Mouse (Mus musculus): ENCODE measurements at regions not wholly inside any gene's neighbourhood (a gene's known extent, or its start where the extent isn't known, plus 50 kb on each side); places are given as distances from the start of the nearest gene placed in this dataset.

DNA sequence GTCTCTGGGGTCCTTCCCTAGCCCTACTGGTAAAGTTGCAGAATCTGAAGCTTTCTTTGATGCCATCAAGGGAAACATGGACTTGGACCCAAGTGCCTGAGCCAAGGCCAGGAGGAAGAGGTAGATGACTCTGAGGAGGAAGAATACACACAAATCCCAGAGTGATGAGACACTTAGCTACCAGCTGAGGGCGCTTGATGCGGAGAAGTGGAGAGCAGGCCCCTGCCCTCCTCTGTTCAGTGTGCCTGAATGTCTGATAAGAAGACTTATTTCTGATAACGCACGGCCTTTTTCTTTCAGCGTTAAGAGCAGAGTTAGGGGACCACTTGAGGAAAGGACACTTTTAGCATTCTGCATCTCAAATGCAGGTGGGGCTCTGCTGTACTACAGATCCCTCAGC, 113.9 kb upstream of the 4931429L15Rik start:
- no peaks in the 10 kb centered on the region for H3K36me3 ChIP-seq (replicated peaks; ENCODE audit: control insufficient read depth, insufficient read depth)
- no peak overlapping the region for H3K4me3 ChIP-seq (replicated peaks; ENCODE audit: low read length)
- no peak overlapping the region for H3K4me2 ChIP-seq (replicated peaks)
- no peaks in the 10 kb centered on the region for H3K27me3 ChIP-seq (ENCODE audit: control insufficient read depth, insufficient read depth, low read length)
- no peak overlapping the region for H3K9ac ChIP-seq
- DNase-seq (ENCODE audit: low spot score): no peak
- H3K4me1 ChIP-seq (replicated peaks; ENCODE audit: control insufficient read depth, insufficient read depth, low read length): no peaks in the 10 kb centered on the region
- no peak for ATAC-seq (ENCODE audit: low FRiP score)
- WGBS: 71% methylated on average over 5 of the region's 5 CpGs
- H3K9me3 ChIP-seq (ENCODE audit: control insufficient read depth, low read length): peaks cover 12% of the 10 kb centered on the region
- no peak overlapping the region for H3K27ac ChIP-seq

GRCm38 (mm10) chr9:46431053-46431452, 111.3 kb upstream of the 4931429L15Rik start:
- DNase-seq (ENCODE audit: low spot score): no peak
- Histone ChIP-seq H3K4me3 (replicated peaks; ENCODE audit: low read length) (no peak overlapping the region), H3K36me3 (replicated peaks; ENCODE audit: control insufficient read depth, insufficient read depth) (no peaks in the 10 kb centered on the region), H3K4me2 (replicated peaks) (no peak overlapping the region), H3K4me1 (replicated peaks; ENCODE audit: control insufficient read depth, insufficient read depth, low read length) (no peaks in the 10 kb centered on the region), H3K27ac (no peak overlapping the region), H3K9me3 (ENCODE audit: control insufficient read depth, low read length) (peaks cover 12% of the 10 kb centered on the region), H3K9ac (no peak overlapping the region), H3K27me3 (ENCODE audit: control insufficient read depth, insufficient read depth, low read length) (no peaks in the 10 kb centered on the region)
- WGBS: 65% methylated on average over 13 of the region's 13 CpGs
- ATAC-seq (ENCODE audit: low FRiP score): no peak

- Histone ChIP-seq H3K36me3 (replicated peaks; ENCODE audit: control insufficient read depth, insufficient read depth) (no peaks in the 10 kb centered on the region), H3K4me1 (replicated peaks; ENCODE audit: control insufficient read depth, insufficient read depth, low read length) (peaks cover 20% of the 10 kb centered on the region), H3K4me3 (replicated peaks; ENCODE audit: low read length) (no peak overlapping the region), H3K9ac (no peak overlapping the region), H3K4me2 (replicated peaks) (no peak overlapping the region), H3K27me3 (ENCODE audit: control insufficient read depth, insufficient read depth, low read length) (no peaks in the 10 kb centered on the region), H3K9me3 (ENCODE audit: control insufficient read depth, low read length) (no peaks in the 10 kb centered on the region), H3K27ac (no peak overlapping the region)
- peak; percentile 21; the same call in 1 of the 2 replicates for ATAC-seq (ENCODE audit: low FRiP score)
- DNase-seq (ENCODE audit: low spot score): no peak
- WGBS: 54% methylated on average over 12 of the region's 12 CpGs
These were observed 103.6 kb upstream of the 4931429L15Rik start for GRCm38 (mm10) chr9:46423184-46423967.

- Histone ChIP-seq H3K4me3 (replicated peaks; ENCODE audit: low read length) (no peak overlapping the region), H3K4me1 (replicated peaks; ENCODE audit: control insufficient read depth, insufficient read depth, low read length) (peaks cover 20% of the 10 kb centered on the region), H3K36me3 (replicated peaks; ENCODE audit: control insufficient read depth, insufficient read depth) (no peaks in the 10 kb centered on the region), H3K9me3 (ENCODE audit: control insufficient read depth, low read length) (no peaks in the 10 kb centered on the region), H3K4me2 (replicated peaks) (no peak overlapping the region), H3K27ac (no peak overlapping the region), H3K27me3 (ENCODE audit: control insufficient read depth, insufficient read depth, low read length) (no peaks in the 10 kb centered on the region), H3K9ac (no peak overlapping the region)
- ATAC-seq (ENCODE audit: low FRiP score): no peak
- 26% methylated on average over 7 of the region's 7 CpGs for WGBS
- no peak for DNase-seq (ENCODE audit: low spot score)
These were observed 102.0 kb upstream of the 4931429L15Rik start for GRCm38 (mm10) chr9:46421688-46422274.

DNA sequence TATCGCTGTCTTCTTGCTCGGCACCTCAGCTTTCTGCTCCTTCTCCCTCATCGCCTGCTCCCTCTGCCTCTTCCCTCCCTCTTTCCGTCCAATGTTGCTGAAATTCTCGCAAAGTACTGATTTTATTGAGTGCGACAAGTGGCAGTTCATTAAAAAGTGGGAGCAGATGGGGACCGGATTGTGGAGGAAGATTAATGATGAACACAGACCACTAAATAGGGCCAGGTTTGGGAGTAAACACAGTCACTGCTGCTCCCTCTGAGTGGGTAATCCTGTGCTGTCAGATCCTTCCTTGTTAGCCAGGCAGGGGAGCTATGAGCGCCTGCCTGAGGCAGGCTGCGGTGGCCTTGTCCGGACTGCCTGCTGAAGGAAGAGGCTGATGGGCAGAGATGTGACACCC, 91.9 kb upstream of the 4931429L15Rik start:
- Histone ChIP-seq H3K36me3 (replicated peaks; ENCODE audit: control insufficient read depth, insufficient read depth) (no peaks in the 10 kb centered on the region), H3K4me2 (replicated peaks) (no peak overlapping the region), H3K27ac (no peak overlapping the region), H3K9me3 (ENCODE audit: control insufficient read depth, low read length) (no peaks in the 10 kb centered on the region), H3K27me3 (ENCODE audit: control insufficient read depth, insufficient read depth, low read length) (no peaks in the 10 kb centered on the region), H3K4me3 (replicated peaks; ENCODE audit: low read length) (no peak overlapping the region), H3K9ac (no peak overlapping the region), H3K4me1 (replicated peaks; ENCODE audit: control insufficient read depth, insufficient read depth, low read length) (no peaks in the 10 kb centered on the region)
- 72% methylated on average over 10 of the region's 10 CpGs for WGBS
- DNase-seq (ENCODE audit: low spot score): no peak
- no peak for ATAC-seq (ENCODE audit: low FRiP score)

- no peak for ATAC-seq (ENCODE audit: low FRiP score)
- H3K9ac ChIP-seq: no peak overlapping the region
- H3K4me3 ChIP-seq (replicated peaks; ENCODE audit: low read length): no peak overlapping the region
- 78% methylated on average over 10 of the region's 10 CpGs for WGBS
- H3K9me3 ChIP-seq (ENCODE audit: control insufficient read depth, low read length): no peaks in the 10 kb centered on the region
- no peaks in the 10 kb centered on the region for H3K36me3 ChIP-seq (replicated peaks; ENCODE audit: control insufficient read depth, insufficient read depth)
- no peaks in the 10 kb centered on the region for H3K27me3 ChIP-seq (ENCODE audit: control insufficient read depth, insufficient read depth, low read length)
- H3K4me1 ChIP-seq (replicated peaks; ENCODE audit: control insufficient read depth, insufficient read depth, low read length): no peaks in the 10 kb centered on the region
- H3K4me2 ChIP-seq (replicated peaks): no peak overlapping the region
- no peak overlapping the region for H3K27ac ChIP-seq
- no peak for DNase-seq (ENCODE audit: low spot score)
These were observed 89.0 kb upstream of the 4931429L15Rik start for GRCm38 (mm10) chr9:46408776-46409175.

GRCm38 (mm10) chr9:46406606-46407005, 86.8 kb upstream of the 4931429L15Rik start:
- Histone ChIP-seq H3K4me2 (replicated peaks) (no peak overlapping the region), H3K9ac (no peak overlapping the region), H3K27ac (no peak overlapping the region), H3K9me3 (ENCODE audit: control insufficient read depth, low read length) (no peaks in the 10 kb centered on the region), H3K27me3 (ENCODE audit: control insufficient read depth, insufficient read depth, low read length) (no peaks in the 10 kb centered on the region), H3K4me3 (replicated peaks; ENCODE audit: low read length) (no peak overlapping the region), H3K4me1 (replicated peaks; ENCODE audit: control insufficient read depth, insufficient read depth, low read length) (no peaks in the 10 kb centered on the region), H3K36me3 (replicated peaks; ENCODE audit: control insufficient read depth, insufficient read depth) (no peaks in the 10 kb centered on the region)
- DNase-seq (ENCODE audit: low spot score) (no peak), ATAC-seq (ENCODE audit: low FRiP score) (no peak)
- 76% methylated on average over 8 of the region's 8 CpGs for WGBS

- Histone ChIP-seq H3K9me3 (ENCODE audit: control insufficient read depth, low read length) (no peaks in the 10 kb centered on the region), H3K4me3 (replicated peaks; ENCODE audit: low read length) (no peak overlapping the region), H3K4me2 (replicated peaks) (no peak overlapping the region), H3K27me3 (ENCODE audit: control insufficient read depth, insufficient read depth, low read length) (no peaks in the 10 kb centered on the region), H3K36me3 (replicated peaks; ENCODE audit: control insufficient read depth, insufficient read depth) (no peaks in the 10 kb centered on the region), H3K27ac (no peak overlapping the region), H3K9ac (no peak overlapping the region), H3K4me1 (replicated peaks; ENCODE audit: control insufficient read depth, insufficient read depth, low read length) (no peaks in the 10 kb centered on the region)
- ATAC-seq (ENCODE audit: low FRiP score) (no peak), DNase-seq (ENCODE audit: low spot score) (no peak)
- 82% methylated on average over 7 of the region's 7 CpGs for WGBS
These were observed 76.8 kb upstream of the 4931429L15Rik start for GRCm38 (mm10) chr9:46396591-46396990.

GRCm38 (mm10) chr9:46395156-46395765, 75.5 kb upstream of the 4931429L15Rik start:
- no peak for DNase-seq (ENCODE audit: low spot score)
- Histone ChIP-seq H3K27me3 (ENCODE audit: control insufficient read depth, insufficient read depth, low read length) (no peaks in the 10 kb centered on the region), H3K4me2 (replicated peaks) (no peak overlapping the region), H3K36me3 (replicated peaks; ENCODE audit: control insufficient read depth, insufficient read depth) (no peaks in the 10 kb centered on the region), H3K4me3 (replicated peaks; ENCODE audit: low read length) (no peak overlapping the region), H3K27ac (no peak overlapping the region), H3K4me1 (replicated peaks; ENCODE audit: control insufficient read depth, insufficient read depth, low read length) (no peaks in the 10 kb centered on the region), H3K9me3 (ENCODE audit: control insufficient read depth, low read length) (no peaks in the 10 kb centered on the region), H3K9ac (no peak overlapping the region)
- no peak for ATAC-seq (ENCODE audit: low FRiP score)
- 44% methylated on average over 14 of the region's 14 CpGs for WGBS
